Mouse (Mus musculus) frontal cortex, postnatal 25 days (tissue): ENCODE measurements at regions not wholly inside any gene's neighbourhood (a gene's known extent, or its start where the extent isn't known, plus 50 kb on each side); places are given as distances from the start of the nearest gene placed in this dataset.
A peak's percentile ranks its signal among the peaks of the same experiment; 100 is the strongest.
"Not testable (repeated sequence)": the region's sequence is repeated elsewhere in the genome, so short reads cannot be mapped to it uniquely, and the experiment has no call there.

Experiments used
- DNase-seq, 2 experiments: peaks; one replicate each; pipeline ENCODE4 v3.0.0; 2022; ENCODE audit warnings: low spot score in 2 of 2

GRCm38 (mm10) chr16:23838696-23839095 is 52.1 kb downstream of the Sst start:
- DNase-seq, result no peak

GRCm38 (mm10) chr16:23838114-23838513 is 52.6 kb downstream of the Sst start:
- no peak for DNase-seq

- DNase-seq, result no peak
Observed at GRCm38 (mm10) chr16:23834991-23835390, 55.8 kb downstream of the Sst start.

- DNase-seq, result no peak
Observed at GRCm38 (mm10) chr16:23833603-23834002, 57.2 kb downstream of the Sst start.

GRCm38 (mm10) chr16:23833042-23833423 is 57.7 kb downstream of the Sst start:
- no peak for DNase-seq

- no peak for DNase-seq
Observed at GRCm38 (mm10) chr16:23832393-23833041, 58.2 kb downstream of the Sst start.

GRCm38 (mm10) chr16:23825662-23826061 is 65.1 kb downstream of the Sst start:
- no peak for DNase-seq

GRCm38 (mm10) chr16:23785216-23785615 is 105.5 kb downstream of the Sst start:
- no peak for DNase-seq

- DNase-seq, result no peak
Observed at GRCm38 (mm10) chr16:23784021-23784897, 106.5 kb downstream of the Sst start.

GRCm38 (mm10) chr16:23780440-23781231 is 110.1 kb downstream of the Sst start:
- DNase-seq, result no peak

GRCm38 (mm10) chr16:23777894-23778293 is 112.9 kb downstream of the Sst start:
- DNase-seq, result no peak

GRCm38 (mm10) chr16:23777041-23777440 is 113.7 kb downstream of the Sst start:
- no peak for DNase-seq

- no peak for DNase-seq
Observed at GRCm38 (mm10) chr16:23776501-23776900, 114.3 kb downstream of the Sst start.

GRCm38 (mm10) chr16:23758136-23758812 is 132.5 kb downstream of the Sst start:
- no peak for DNase-seq

GRCm38 (mm10) chr16:23737026-23737425 is 153.7 kb downstream of the Sst start:
- DNase-seq, result no peak

- DNase-seq, result no peak
Observed at GRCm38 (mm10) chr16:23735722-23736121, 155.0 kb downstream of the Sst start.

GRCm38 (mm10) chr16:23726562-23726961 is 164.2 kb downstream of the Sst start:
- DNase-seq, result no peak

GRCm38 (mm10) chr16:23721745-23722144 is 169.0 kb downstream of the Sst start:
- no peak for DNase-seq

GRCm38 (mm10) chr16:23701156-23701555 is 180.5 kb upstream of the Masp1 start:
- DNase-seq, result no peak

- not testable (repeated sequence) for DNase-seq
Observed at GRCm38 (mm10) chr16:23694226-23694625, 173.6 kb upstream of the Masp1 start.

- DNase-seq, result no peak
Observed at GRCm38 (mm10) chr16:23690061-23690460, 169.4 kb upstream of the Masp1 start.

- peak in 1 of 2 experiments; percentile 12 for DNase-seq
Observed at GRCm38 (mm10) chr16:23686783-23687182, 166.2 kb upstream of the Masp1 start.
